ENCODE assay signal across 33 mouse cellular contexts in the genomic region with DNA sequence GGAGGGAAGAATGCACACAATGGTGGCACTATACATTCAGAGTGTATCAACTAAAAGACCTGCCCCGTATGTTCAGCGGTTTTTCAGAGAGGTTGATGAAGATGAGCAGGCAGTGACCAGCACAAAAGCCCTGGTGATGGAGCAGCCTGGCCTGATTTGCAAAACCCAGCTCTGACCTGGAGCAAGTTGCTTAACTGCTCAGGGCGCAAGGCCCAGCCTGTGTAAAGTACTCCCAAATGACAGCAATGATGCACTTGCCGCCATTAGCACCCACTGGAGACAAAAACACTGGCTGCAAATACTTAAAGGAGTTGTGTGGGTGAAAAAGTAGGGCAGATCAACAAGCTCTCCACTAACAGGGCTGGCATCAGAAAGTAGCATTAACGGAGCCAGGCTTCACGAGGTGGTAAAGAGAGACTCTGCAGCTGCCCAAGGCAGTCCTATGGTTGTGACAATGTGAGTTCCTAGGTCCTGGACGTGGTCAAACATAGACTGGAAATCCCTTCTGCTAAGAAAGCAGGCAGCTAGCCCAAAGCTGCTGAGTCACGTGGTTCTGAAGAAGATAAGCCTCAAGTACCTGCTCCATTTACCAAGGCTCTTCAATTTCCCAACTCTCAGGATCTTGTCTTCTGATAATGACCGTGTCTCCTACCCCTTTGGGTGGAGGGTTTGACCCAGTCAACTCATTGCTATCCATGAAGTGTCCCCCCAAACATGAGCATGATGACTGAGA. TPM values are rescaled to one million over a fixed set of nuclear protein-coding genes. Genes with fewer than 3 reads are reported as not detected.
DNase-seq lines count a peak whose midpoint lies in the region; ATAC-seq and TF ChIP-seq lines count a peak whose summit lies in the region.
"Had no signal": no experiment of that assay in that cellular context is flagged by ENCODE, and none has a peak within 500 bp of the region (broad histone marks: within the 10 kb centered on the region; RNA-seq: fewer than 3 reads in every experiment).

No protein-coding gene starts in this region.

- peaks cover 53% of the 10 kb centered on the region for H3K36me3 ChIP-seq in liver, adult 2 months (ENCODE audit: control insufficient read depth, insufficient read depth, low read length)
- no peaks in the 10 kb centered on the region for H3K36me3 ChIP-seq in liver, embryonic 12.5 days
- H3K36me3 ChIP-seq: embryonic facial prominence, embryonic 10.5 days; forebrain, embryonic 12.5 days; forebrain, embryonic 15.5 days; heart, embryonic 12.5 days; heart, embryonic 15.5 days had no signal

- intact Hi-C loops in gastrocnemius, adult 2 months (cut with DNase I): no loop called here

- peak overlapping the region; percentile 71 for H3K27ac ChIP-seq in gastrocnemius, adult 2 months
- peak overlapping the region; percentile 74 for H3K27ac ChIP-seq in liver, adult 2 months (replicated peaks; ENCODE audit: insufficient read depth, low read depth, low read length)
- no peak overlapping the region for H3K27ac ChIP-seq in liver, embryonic 12.5 days
- H3K27ac ChIP-seq in brown adipose tissue, adult 24 weeks (replicated peaks; ENCODE audit: low read depth, low read length): peak overlapping the region; percentile 26; the same call in 1 of the 2 replicates
- H3K27ac ChIP-seq: embryonic facial prominence, embryonic 10.5 days; embryonic facial prominence, embryonic 13.5 days; forebrain, embryonic 12.5 days; forebrain, embryonic 15.5 days; heart, embryonic 15.5 days; hindbrain, embryonic 14.5 days; hindbrain, postnatal 0 days had no signal

- peak; percentile 48 for DNase-seq in gastrocnemius, adult 2 months
- no peak for DNase-seq in gastrocnemius, postnatal 25 days
- peak; percentile 83 for DNase-seq in liver, adult 2 months (ENCODE audit: extremely low read depth, low read depth, low spot score)
- DNase-seq in adrenal gland, postnatal 4 days (ENCODE audit: low spot score in 2 of 2): no peak
- DNase-seq: adrenal gland, adult 8-10 months; adrenal gland, postnatal 25 days; cerebellum, adult 11 months; cerebellum, adult 8-10 months; cerebellum, postnatal 36 days; embryo, embryonic 11 days; gastrocnemius, postnatal 10 days; heart, postnatal 10 days; heart, postnatal 4 days; kidney, adult 11 months had no signal

- H3K9me3 ChIP-seq in liver, embryonic 12.5 days (replicated peaks): no peaks in the 10 kb centered on the region
- H3K9me3 ChIP-seq: embryonic facial prominence, embryonic 10.5 days; embryonic facial prominence, embryonic 13.5 days; forebrain, embryonic 12.5 days; forebrain, embryonic 15.5 days; heart, embryonic 12.5 days; heart, embryonic 15.5 days had no signal

- 45% methylated on average over 9 of the region's 9 CpGs for WGBS in liver, adult 2 months
- WGBS in liver, embryonic 12.5 days (ENCODE audit: insufficient replicate concordance): 67% methylated on average over 9 of the region's 9 CpGs

- H3K4me2 ChIP-seq in liver, embryonic 12.5 days: no peak overlapping the region
- H3K4me2 ChIP-seq: embryonic facial prominence, embryonic 13.5 days; forebrain, embryonic 12.5 days; forebrain, embryonic 15.5 days; heart, embryonic 12.5 days; heart, embryonic 15.5 days; hindbrain, embryonic 14.5 days had no signal

- H3K79me2 ChIP-seq in liver, adult 2 months (ENCODE audit: control insufficient read depth, insufficient read depth, low read length): 0 out of 2 replicates have a peak, but pooled peaks cover 5% of the 10 kb centered on the region

- no peak for ATAC-seq in liver, embryonic 12.5 days
- ATAC-seq: CD4-positive, CD25-positive, alpha-beta regulatory T cell, adult 4 months; forebrain, embryonic 15.5 days; hindbrain, postnatal 0 days; inflammation-experienced regulatory T-cells, adult 6 months had no signal

- no peaks in the 10 kb centered on the region for H3K27me3 ChIP-seq in liver, adult 2 months (ENCODE audit: control insufficient read depth, insufficient read depth, low read length)
- H3K27me3 ChIP-seq in liver, embryonic 12.5 days (replicated peaks): no peaks in the 10 kb centered on the region
- H3K27me3 ChIP-seq: forebrain, embryonic 15.5 days; heart, embryonic 12.5 days; heart, embryonic 15.5 days had no signal

- H3K4me1 ChIP-seq in liver, adult 2 months (ENCODE audit: control insufficient read depth, insufficient read depth, low read length): peaks cover 26% of the 10 kb centered on the region
- H3K4me1 ChIP-seq in liver, embryonic 12.5 days: no peaks in the 10 kb centered on the region; the same call in 1 of the 2 replicates
- peaks cover 4% of the 10 kb centered on the region; the same call in 1 of the 2 replicates for H3K4me1 ChIP-seq in brown adipose tissue, adult 24 weeks (ENCODE audit: control insufficient read depth, insufficient read depth, insufficient read length, low read length)
- H3K4me1 ChIP-seq: forebrain, embryonic 12.5 days; forebrain, embryonic 15.5 days had no signal

- H3K4me3 ChIP-seq in gastrocnemius, adult 2 months: no peak overlapping the region
- no peak overlapping the region for H3K4me3 ChIP-seq in liver, adult 2 months (ENCODE audit: insufficient read depth, low read depth, low read length)
- H3K4me3 ChIP-seq in liver, embryonic 12.5 days: no peak overlapping the region
- no peak overlapping the region for H3K4me3 ChIP-seq in brown adipose tissue, adult 24 weeks (ENCODE audit: insufficient read depth, low read depth, low read length)
- H3K4me3 ChIP-seq: embryonic facial prominence, embryonic 10.5 days; embryonic facial prominence, embryonic 13.5 days; erythroblast, embryonic 14.5 days; forebrain, embryonic 12.5 days; forebrain, embryonic 15.5 days; heart, embryonic 12.5 days; heart, embryonic 15.5 days had no signal

- TF ChIP-seq CTCF in gastrocnemius, adult 2 months (IDR thresholded peaks at IDR 0.05): no peak
- TF ChIP-seq CTCF in liver, adult 2 months (IDR thresholded peaks at IDR 0.05; ENCODE audit: low read depth, low read length): no peak

- H3K9ac ChIP-seq in liver, adult 2 months (ENCODE audit: low read depth, low read length): peak overlapping the region; percentile 23; the same call in 1 of the 2 replicates
- H3K9ac ChIP-seq in liver, embryonic 12.5 days: no peak overlapping the region
- H3K9ac ChIP-seq: embryonic facial prominence, embryonic 13.5 days; forebrain, embryonic 12.5 days; forebrain, embryonic 15.5 days; heart, embryonic 12.5 days; heart, embryonic 15.5 days; hindbrain, embryonic 14.5 days had no signal

- TF ChIP-seq POLR2A in liver, adult 2 months (IDR thresholded peaks at IDR 0.05; ENCODE audit: extremely low read depth, insufficient read depth, low read length): no peak

RNA-seq across cellular contexts. Expression of gene Gm37419, which starts 14.5 kb away (rescaled TPM):
- total RNA-seq in gastrocnemius, adult 2 months (2021): not detected
- total RNA-seq in gastrocnemius, postnatal 25 days (2021): not detected
- total RNA-seq in liver, adult 2 months (2014; rRNA removed): not detected in 2 replicates
- not detected in 2 replicates for polyA plus RNA-seq in liver, adult 2 months (2012; rRNA removed)
- not detected in 2 replicates for polyA plus RNA-seq in liver, embryonic 12.5 days (2016; fragmentation: Nextera tagmentation; extraction: Ambion mirVana)
- polyA plus RNA-seq in brown adipose tissue, adult 24 weeks (2012; ENCODE audit: insufficient read depth, insufficient read length, missing spikeins): not detected in 2 replicates
- total RNA-seq in adrenal gland, postnatal 4 days (2021): not detected
- total RNA-seq: adrenal gland, adult 8-10 months; adrenal gland, postnatal 25 days; gastrocnemius, postnatal 10 days; gastrocnemius, postnatal 4 days; heart, adult 18-20 months; heart, postnatal 10 days; heart, postnatal 4 days; hindbrain, postnatal 0 days; MEL had no signal
- polyA plus RNA-seq: C2C12; CD4-positive, CD25-positive, alpha-beta regulatory T cell, adult 4 months; cortical plate, adult 2 months; embryonic facial prominence, embryonic 10.5 days; embryonic facial prominence, embryonic 13.5 days; erythroblast, embryonic 14.5 days; forebrain, embryonic 12.5 days; heart, embryonic 12.5 days; heart, embryonic 15.5 days; hindbrain, embryonic 11.5 days; hindbrain, embryonic 14.5 days; hindbrain, postnatal 0 days; inflammation-experienced regulatory T-cells, adult 6 months had no signal

RNA-seq across cellular contexts. Expression of gene Bcl6, which starts 14.9 kb away (rescaled TPM):
- total RNA-seq in gastrocnemius, adult 2 months (2021): 10 to 100 TPM; 62.7 to 71.2 TPM
- 10 to 100 TPM; 36.6 to 68.3 TPM for total RNA-seq in gastrocnemius, postnatal 25 days (2021)
- total RNA-seq in liver, adult 2 months (2014; rRNA removed): 20.6 and 21.2 TPM in 2 replicates
- 4.5 and 5.9 TPM in 2 replicates for polyA plus RNA-seq in liver, adult 2 months (2012; rRNA removed)
- 0.12 and 0.19 TPM in 2 replicates for polyA plus RNA-seq in liver, embryonic 12.5 days (2016; fragmentation: Nextera tagmentation; extraction: Ambion mirVana)
- polyA plus RNA-seq in brown adipose tissue, adult 24 weeks (2012; ENCODE audit: insufficient read depth, insufficient read length, missing spikeins): 20.3 and 66.4 TPM in 2 replicates
- total RNA-seq in adrenal gland, postnatal 4 days (2021): 10 to 100 TPM; 30.2 to 31.3 TPM
- total RNA-seq: MEL had no signal

RNA-seq across cellular contexts. Expression of gene Rtp2, which starts 41.6 kb away (rescaled TPM):
- total RNA-seq in gastrocnemius, adult 2 months (2021): not detected
- not detected for total RNA-seq in gastrocnemius, postnatal 25 days (2021)
- not detected in 2 replicates for total RNA-seq in liver, adult 2 months (2014; rRNA removed)
- not detected in 2 replicates for polyA plus RNA-seq in liver, adult 2 months (2012; rRNA removed)
- polyA plus RNA-seq in liver, embryonic 12.5 days (2016; fragmentation: Nextera tagmentation; extraction: Ambion mirVana): not detected in 2 replicates
- not detected in 2 replicates for polyA plus RNA-seq in brown adipose tissue, adult 24 weeks (2012; ENCODE audit: insufficient read depth, insufficient read length, missing spikeins)
- not detected for total RNA-seq in adrenal gland, postnatal 4 days (2021)
- total RNA-seq: adrenal gland, adult 8-10 months; adrenal gland, postnatal 25 days; gastrocnemius, postnatal 10 days; gastrocnemius, postnatal 4 days; heart, adult 18-20 months; heart, postnatal 10 days; heart, postnatal 4 days; hindbrain, postnatal 0 days; MEL had no signal
- polyA plus RNA-seq: C2C12; erythroblast, embryonic 14.5 days; forebrain, embryonic 15.5 days; heart, embryonic 12.5 days; heart, embryonic 15.5 days; hindbrain, embryonic 11.5 days; hindbrain, embryonic 14.5 days; inflammation-experienced regulatory T-cells, adult 6 months had no signal

Comparison
In these comparisons a context has a peak if more than half of its experiments do, and no peak if none do; other contexts are left out.
1. DNase-seq: peak in gastrocnemius, adult 2 months (single experiment) and liver, adult 2 months (single experiment); none in gastrocnemius, postnatal 25 days (single experiment) and adrenal gland, postnatal 4 days (0 of 2).